Mouse (Mus musculus) urinary bladder, postnatal 36 days (tissue): ENCODE data around the gene Vars.
"Not testable (repeated sequence)": the region's sequence is repeated elsewhere in the genome, so short reads cannot be mapped to it uniquely, and the experiment has no call there.

Source experiments
- DNase-seq, 2 experiments: peaks; one replicate each; pipeline ENCODE4 v3.0.0; 2022; ENCODE audit warnings: low spot score in 2 of 2, mixed read lengths in 1 of 2

Vars gene

GRCm38 (mm10) chr17:35003022-35003838 is 2.4 kb downstream of the Vars start:
- DNase-seq = no peak

- DNase-seq = no peak
Observed at GRCm38 (mm10) chr17:35004075-35004717, 3.4 kb downstream of the Vars start.

- no peak for DNase-seq
Observed at GRCm38 (mm10) chr17:35005158-35005557, 4.4 kb downstream of the Vars start.

- not testable (repeated sequence) for DNase-seq
Observed at GRCm38 (mm10) chr17:35005902-35006301, 5.1 kb downstream of the Vars start.

GRCm38 (mm10) chr17:35007387-35007991 is 6.7 kb downstream of the Vars start:
- DNase-seq = no peak

GRCm38 (mm10) chr17:35009586-35009985 is 8.8 kb downstream of the Vars start:
- no peak for DNase-seq

GRCm38 (mm10) chr17:35011440-35011839 is 10.7 kb downstream of the Vars start:
- DNase-seq = no peak

GRCm38 (mm10) chr17:35012430-35012829 is 11.6 kb downstream of the Vars start:
- no peak for DNase-seq

GRCm38 (mm10) chr17:35013221-35013620 is 12.4 kb downstream of the Vars start:
- no peak for DNase-seq

GRCm38 (mm10) chr17:35015296-35015695 is 14.5 kb downstream of the Vars start:
- no peak for DNase-seq

GRCm38 (mm10) chr17:35016376-35016775 is 15.6 kb downstream of the Vars start, which contains the start of gene Vwa7:
Vwa7 (plus strand) TSS chr17:35016579.
- peak; percentile 52 to 75 for DNase-seq

- DNase-seq = no peak
Observed at GRCm38 (mm10) chr17:35016791-35017705, 16.3 kb downstream of the Vars start.

- DNase-seq = no peak
Observed at GRCm38 (mm10) chr17:35017706-35018030, 16.9 kb downstream of the Vars start.

GRCm38 (mm10) chr17:35018171-35018570 is 17.4 kb downstream of the Vars start:
- DNase-seq = no peak

GRCm38 (mm10) chr17:35019894-35020293 is 19.1 kb downstream of the Vars start:
- DNase-seq = no peak

GRCm38 (mm10) chr17:35020551-35020950 is 19.8 kb downstream of the Vars start:
- no peak for DNase-seq

- DNase-seq = peak; percentile 75 to 87
Observed at GRCm38 (mm10) chr17:35021163-35021808, 20.5 kb downstream of the Vars start.

GRCm38 (mm10) chr17:35021842-35022477 is 21.2 kb downstream of the Vars start:
- DNase-seq = no peak

GRCm38 (mm10) chr17:35022541-35023060 is 21.8 kb downstream of the Vars start:
- DNase-seq = no peak

GRCm38 (mm10) chr17:35023221-35023620 is 22.4 kb downstream of the Vars start:
- DNase-seq = no peak
